Mouse (Mus musculus): ENCODE measurements at regions not wholly inside any gene's neighbourhood (a gene's known extent, or its start where the extent isn't known, plus 50 kb on each side); places are given as distances from the start of the nearest gene placed in this dataset.
"Not testable (repeated sequence)": the region's sequence is repeated elsewhere in the genome, so short reads cannot be mapped to it uniquely, and the experiment has no call there.

DNA sequence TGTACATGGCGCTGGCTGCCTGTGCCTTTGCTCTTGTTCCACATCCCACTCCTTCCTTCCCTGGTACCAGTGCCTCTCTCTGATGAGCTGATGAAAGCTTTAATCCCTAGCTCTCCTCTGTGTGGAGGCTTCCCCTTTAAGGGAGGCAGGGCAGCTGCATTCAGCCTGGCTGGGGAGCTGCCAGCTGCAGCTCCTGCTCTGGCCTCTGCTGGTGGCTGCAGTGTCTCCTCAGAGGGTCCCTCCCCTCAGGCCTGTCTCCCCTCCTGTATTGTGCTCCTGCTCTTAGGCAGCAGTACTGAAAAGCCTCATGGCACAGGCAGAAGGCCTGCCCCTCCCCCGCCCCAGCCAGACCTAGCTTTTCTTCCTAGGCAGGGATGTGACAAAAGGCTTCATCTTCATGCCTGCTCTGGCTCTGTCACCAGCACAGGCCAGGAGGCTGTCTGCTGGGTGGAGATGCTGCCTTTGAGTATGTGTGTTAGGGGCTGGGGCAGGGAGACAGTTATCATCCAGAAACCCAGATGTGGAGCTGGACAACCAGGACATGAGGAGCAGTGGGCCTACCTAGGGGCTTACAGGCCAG lies 97.7 kb upstream of the Zcchc13 start:
- not testable (repeated sequence) for TF ChIP-seq CTCF, EP300 (IDR thresholded peaks at IDR 0.05; ENCODE audit: low read depth)

All from liver, postnatal 0 days (tissue).